Mouse (Mus musculus) MEL (cell line): ENCODE measurements around the gene Notum. TPM values are rescaled to one million over a fixed set of nuclear protein-coding genes. Genes with fewer than 3 reads are reported as not detected.
"Not testable (repeated sequence)": the region's sequence is repeated elsewhere in the genome, so short reads cannot be mapped to it uniquely, and the experiment has no call there.

Experiments used
- DNase-seq: peaks from one replicate; pipeline ENCODE4 v3.0.0; 2011; ENCODE audit warnings: low read depth, low spot score
- H3K27ac ChIP-seq: 2 replicates; pipeline ENCODE4 v1.5.1; 2012; ENCODE audit warnings: low read depth, mild to moderate bottlenecking, control low read depth, low read length, moderate library complexity; ENCODE audit not compliant: control insufficient read depth
- H3K27me3 ChIP-seq, 2 experiments: fragments of 150-350 bp in 1 of 2; sonication (generic) in 1 of 2; 2 replicates each; pipeline ENCODE4 v1.6.1; 2012; ENCODE audit warnings: low read length in 2 of 2, mild to moderate bottlenecking in 2 of 2, improper control_type of control experiment in 1 of 2, moderate library complexity in 1 of 2; ENCODE audit not compliant: insufficient read depth in 2 of 2, control insufficient read depth in 1 of 2
- H3K36me3 ChIP-seq, 2 experiments: 2 replicates each; pipeline ENCODE4 v1.6.1; 2012 to 2014; ENCODE audit warnings: low read length in 2 of 2, improper control_type of control experiment in 1 of 2, inconsistent platforms in 1 of 2, mild to moderate bottlenecking in 1 of 2; ENCODE audit not compliant: insufficient read depth in 2 of 2, control insufficient read depth in 1 of 2
- H3K4me1 ChIP-seq, 2 experiments: fragments of 150-350 bp in 1 of 2; sonication (generic) in 1 of 2; 2 replicates each; pipeline ENCODE4 v1.6.1; 2012; ENCODE audit warnings: low read length in 2 of 2, improper control_type of control experiment in 1 of 2, mild to moderate bottlenecking in 1 of 2; ENCODE audit not compliant: insufficient read depth in 2 of 2, control insufficient read depth in 1 of 2
- H3K4me3 ChIP-seq, 2 experiments: fragments of 150-350 bp in 1 of 2; sonication (generic) in 1 of 2; 2 replicates each; pipeline ENCODE4 v1.5.1; 2012; ENCODE audit warnings: low read depth in 2 of 2, low read length in 2 of 2, mild to moderate bottlenecking in 2 of 2, moderate library complexity in 2 of 2, control low read depth in 1 of 2, improper control_type of control experiment in 1 of 2; ENCODE audit not compliant: control insufficient read depth in 1 of 2, insufficient read depth in 1 of 2
- H3K79me2 ChIP-seq: 2 replicates; pipeline ENCODE4 v1.6.1; 2012; ENCODE audit warnings: mild to moderate bottlenecking, low read length, moderate library complexity; ENCODE audit not compliant: control insufficient read depth, poor library complexity, insufficient read depth
- H3K9ac ChIP-seq: 2 replicates; pipeline ENCODE4 v1.6.1; 2012; ENCODE audit warnings: low read depth, mild to moderate bottlenecking, control low read depth, low read length, moderate library complexity; ENCODE audit not compliant: control insufficient read depth, poor library complexity, severe bottlenecking
- H3K9me3 ChIP-seq: fragments of 150-350 bp; sonication (generic); replicated peaks from 2 replicates; pipeline ENCODE4 v1.6.1; 2012; ENCODE audit warnings: mild to moderate bottlenecking, low read length, improper control_type of control experiment, moderate library complexity; ENCODE audit not compliant: insufficient read depth
- BHLHE40 ChIP-seq: IDR thresholded peaks from 2 replicates; pipeline ENCODE4 v1.6.1; 2012; ENCODE audit warnings: low read depth, mild to moderate bottlenecking, inconsistent platforms, low read length, improper control_type of control experiment, borderline replicate concordance
- CHD1 ChIP-seq: IDR thresholded peaks from 2 replicates; pipeline ENCODE4 v1.6.1; 2012; ENCODE audit warnings: low read depth, mild to moderate bottlenecking, inconsistent platforms, low read length, improper control_type of control experiment
- CTCF ChIP-seq, 3 experiments: IDR thresholded peaks in 2 of 3; conservative IDR thresholded peaks in 1 of 3; 2 replicates each; pipeline ENCODE4 v1.5.1; 2011 to 2012; ENCODE audit warnings: low read length in 3 of 3, low read depth in 2 of 3, mild to moderate bottlenecking in 2 of 3, improper control_type of control experiment in 1 of 3, inconsistent platforms in 1 of 3, mixed read lengths in 1 of 3, moderate library complexity in 1 of 3; ENCODE audit not compliant: control insufficient read depth in 1 of 3, insufficient read depth in 1 of 3, poor library complexity in 1 of 3, severe bottlenecking in 1 of 3
- ELF1 ChIP-seq: IDR thresholded peaks from 2 replicates; pipeline ENCODE4 v1.6.1; 2014; ENCODE audit warnings: low read depth, mild to moderate bottlenecking, inconsistent platforms, low read length, improper control_type of control experiment, moderate library complexity
- ETS1 ChIP-seq: IDR thresholded peaks from 2 replicates; pipeline ENCODE4 v1.6.1; 2012; ENCODE audit warnings: low read depth, mild to moderate bottlenecking, inconsistent platforms, low read length, improper control_type of control experiment, moderate library complexity
- JUND ChIP-seq: IDR thresholded peaks from 2 replicates; pipeline ENCODE4 v1.6.1; 2011; ENCODE audit warnings: low read depth, mild to moderate bottlenecking, improper control_type of control experiment, low read length
- KAT2A ChIP-seq: conservative IDR thresholded peaks from 2 replicates; pipeline ENCODE4 v1.6.1; 2012; ENCODE audit warnings: low read depth, low read length, improper control_type of control experiment, inconsistent platforms
- MAX ChIP-seq: IDR thresholded peaks from 2 replicates; pipeline ENCODE4 v1.6.1; 2011; ENCODE audit warnings: low read length, improper control_type of control experiment
- MYB ChIP-seq: IDR thresholded peaks from 2 replicates; pipeline ENCODE4 v1.6.1; 2011; ENCODE audit warnings: mild to moderate bottlenecking, low read depth, low read length, improper control_type of control experiment
- NELFE ChIP-seq: IDR thresholded peaks from 2 replicates; pipeline ENCODE4 v1.6.1; 2011; ENCODE audit warnings: low read depth, low read length, improper control_type of control experiment
- RAD21 ChIP-seq: IDR thresholded peaks from 2 replicates; pipeline ENCODE4 v1.6.1; 2011; ENCODE audit warnings: mild to moderate bottlenecking, low read depth, low read length, improper control_type of control experiment
- SIN3A ChIP-seq: IDR thresholded peaks from 2 replicates; pipeline ENCODE4 v1.6.1; 2012; ENCODE audit warnings: low read length, improper control_type of control experiment, inconsistent platforms
- TAL1 ChIP-seq: IDR thresholded peaks from 2 replicates; pipeline ENCODE4 v1.6.1; 2012; ENCODE audit warnings: mild to moderate bottlenecking, inconsistent platforms, low read length, moderate library complexity, mixed read lengths
- USF1 ChIP-seq: IDR thresholded peaks from 2 replicates; pipeline ENCODE4 v1.6.1; 2014; ENCODE audit warnings: low read depth, mild to moderate bottlenecking, inconsistent platforms, low read length, improper control_type of control experiment, moderate library complexity
- ZMIZ1 ChIP-seq: IDR thresholded peaks from 2 replicates; pipeline ENCODE4 v1.6.1; 2012; ENCODE audit warnings: low read depth, mild to moderate bottlenecking, inconsistent platforms, low read length, improper control_type of control experiment, moderate library complexity
- ZNF384 ChIP-seq: IDR thresholded peaks from 2 replicates; pipeline ENCODE4 v1.6.1; 2012; ENCODE audit warnings: low read depth, mild to moderate bottlenecking, inconsistent platforms, low read length, improper control_type of control experiment
- polyA plus RNA-seq, 2 experiments: library from polyadenylated mRNA; stranded (reverse) in 1 of 2; unstranded in 1 of 2; fragments of >175 nt in 1 of 2; fragments of >200 nt in 1 of 2; gene quantifications; 2 replicates each; pipeline versions ENCODE4 v1.2.1 to v1.2.4; 2012; ENCODE audit warnings: low replicate concordance in 2 of 2, low read depth in 1 of 2; ENCODE audit not compliant: insufficient read length in 2 of 2, insufficient read depth in 1 of 2, missing spikeins in 1 of 2
- total RNA-seq: library from RNA; depleted of rRNA; stranded (reverse); fragments of 300-350 nt; gene quantifications from 2 replicates; pipeline ENCODE4 v1.2.3, GENCODE M21; 2012

Gene Notum
- total and polyA plus RNA-seq, 3 experiments, result not detected

GRCm38 (mm10) chr11:120675875-120676274 is 14.9 kb upstream of the Notum start:
- not testable (repeated sequence) for DNase-seq, H3K4me3 ChIP-seq, H3K79me2 ChIP-seq, H3K27me3 ChIP-seq, H3K9me3 ChIP-seq, H3K27ac ChIP-seq, H3K9ac ChIP-seq
- peak; percentile 60 for TF ChIP-seq ZNF384
- peaks cover 0 to 11% of the 10 kb centered on the region in 2 experiments; a peak in 2 of 4 replicates for H3K4me1 ChIP-seq
- H3K36me3 ChIP-seq, result peaks cover 2 to 11% of the 10 kb centered on the region in 2 experiments; a peak in 3 of 4 replicates

GRCm38 (mm10) chr11:120673594-120674122 is 12.7 kb upstream of the Notum start:
- Histone ChIP-seq H3K9me3 (no peaks in the 10 kb centered on the region), H3K4me1 (peaks cover 0 to 11% of the 10 kb centered on the region in 2 experiments; a peak in 2 of 4 replicates), H3K9ac (peak overlapping the region; percentile 80), H3K27me3 (no peaks in the 10 kb centered on the region), H3K36me3 (peaks cover 0 to 11% of the 10 kb centered on the region in 2 experiments; a peak in 2 of 4 replicates), H3K4me3 (peak overlapping the region; percentile 68 to 70), H3K27ac (peak overlapping the region; percentile 70), H3K79me2 (peaks cover 5% of the 10 kb centered on the region; the same call in 1 of the 2 replicates)
- TF ChIP-seq KAT2A (no peak), SIN3A (no peak; the same call in 1 of the 2 replicates), MYB (no peak), RAD21 (no peak), BHLHE40 (no peak), CTCF (IDR thresholded peaks at IDR 0.05 in 2 of 3, conservative IDR thresholded peaks at IDR 0.05 in 1 of 3; ENCODE audit: control insufficient read depth in 1 of 3, insufficient read depth in 1 of 3, low read depth in 2 of 3, low read length in 3 of 3, poor library complexity in 1 of 3, severe bottlenecking in 1 of 3) (no peak), ZMIZ1 (no peak), TAL1 (no peak), ZNF384 (no peak), ETS1 (0 out of 2 replicates have a peak, but pooled peaks have one; percentile 7), JUND (no peak), ELF1 (no peak), USF1 (no peak), CHD1 (0 out of 2 replicates have a peak, but pooled peaks have one; percentile 12), NELFE (no peak), MAX (no peak)
- no peak for DNase-seq
